Mouse (Mus musculus): ENCODE data around the gene Nip7.
A peak's percentile ranks its signal among the peaks of the same experiment; 100 is the strongest.

Gene Nip7

DNA sequence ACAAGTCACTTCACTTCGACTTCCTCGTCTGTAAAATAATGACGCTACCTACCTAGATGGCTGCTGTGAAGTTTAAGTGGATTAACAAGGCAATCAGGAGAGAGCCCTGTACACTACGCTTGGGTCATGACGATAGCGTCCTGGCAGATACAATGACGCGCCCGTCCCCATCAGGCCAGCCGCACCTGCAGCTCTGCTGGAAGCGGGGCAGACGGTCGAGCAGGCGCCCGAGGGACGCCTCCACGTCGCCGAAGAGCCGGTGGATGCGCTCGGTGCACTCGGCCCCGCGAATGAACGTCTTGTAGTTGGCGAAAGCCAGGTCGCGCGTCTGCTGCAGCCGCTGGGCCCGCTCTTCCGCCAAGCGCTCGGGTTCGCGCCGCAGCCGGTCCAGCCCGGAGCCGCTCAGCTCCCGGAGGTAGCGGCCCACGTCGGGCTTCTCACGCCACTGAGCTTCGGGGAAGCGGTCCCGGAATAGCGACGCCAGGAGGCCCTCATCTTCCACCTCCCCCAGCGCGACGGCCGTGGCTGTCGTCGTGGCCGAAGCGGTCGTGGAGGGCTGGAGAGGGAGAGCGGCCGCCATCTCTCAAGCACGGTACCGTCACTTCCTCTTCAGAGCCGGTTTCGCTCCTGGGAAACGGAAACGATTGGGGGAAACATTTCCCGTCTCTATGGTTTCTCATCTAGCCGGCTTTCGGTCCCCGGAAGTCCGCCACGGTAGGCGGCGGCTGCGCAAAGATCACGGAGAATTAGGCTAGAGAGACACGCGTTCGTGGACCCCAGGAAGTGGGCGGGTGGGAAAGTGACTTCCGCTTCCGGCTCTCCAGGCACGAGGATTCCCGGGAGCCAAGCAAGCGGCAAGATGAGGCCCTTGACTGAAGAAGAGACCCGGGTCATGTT lies at the start of gene Nip7, which contains the start of gene Cog8:
TSS of gene Nip7 (plus strand) at position 802 of the 897 bp plus-strand sequence.
TSS of gene Cog8 (minus strand) at position 614 of the 897 bp plus-strand sequence.
- Histone ChIP-seq H3K36me3 (ENCODE audit: insufficient read depth, low read length) (peaks cover 77% of the 10 kb centered on the region), H3K4me1 (replicated peaks; ENCODE audit: low read depth, low read length) (peaks cover 65% of the 10 kb centered on the region), H3K9me3 (ENCODE audit: low read length) (no peaks in the 10 kb centered on the region), H3K27me3 (ENCODE audit: insufficient read depth, low read length) (no peaks in the 10 kb centered on the region), H3K4me3 (replicated peaks; ENCODE audit: low read length) (peak within 1 kb of the TSS; percentile 100)
- TF ChIP-seq POU5F1 (IDR thresholded peaks at IDR 0.05; ENCODE audit: borderline replicate concordance, low read length): no peak
- no peak for TF ChIP-seq NANOG (IDR thresholded peaks at IDR 0.05; ENCODE audit: borderline replicate concordance, low read length)
- TF ChIP-seq CTCF (conservative IDR thresholded peaks at IDR 0.05; ENCODE audit: low read length): no peak

- Histone ChIP-seq H3K9me3 (ENCODE audit: low read length) (no peaks in the 10 kb centered on the region), H3K4me3 (replicated peaks; ENCODE audit: low read length) (no peak overlapping the region), H3K36me3 (ENCODE audit: insufficient read depth, low read length) (peaks cover 100% of the 10 kb centered on the region), H3K4me1 (replicated peaks; ENCODE audit: low read depth, low read length) (peaks cover 23% of the 10 kb centered on the region), H3K27me3 (ENCODE audit: insufficient read depth, low read length) (no peaks in the 10 kb centered on the region)
- TF ChIP-seq NANOG (IDR thresholded peaks at IDR 0.05; ENCODE audit: borderline replicate concordance, low read length) (no peak), CTCF (conservative IDR thresholded peaks at IDR 0.05; ENCODE audit: low read length) (no peak)
These were observed 48.9 kb upstream of the Nip7 start for GRCm38 (mm10) chr8:107007795-107008194.

DNA sequence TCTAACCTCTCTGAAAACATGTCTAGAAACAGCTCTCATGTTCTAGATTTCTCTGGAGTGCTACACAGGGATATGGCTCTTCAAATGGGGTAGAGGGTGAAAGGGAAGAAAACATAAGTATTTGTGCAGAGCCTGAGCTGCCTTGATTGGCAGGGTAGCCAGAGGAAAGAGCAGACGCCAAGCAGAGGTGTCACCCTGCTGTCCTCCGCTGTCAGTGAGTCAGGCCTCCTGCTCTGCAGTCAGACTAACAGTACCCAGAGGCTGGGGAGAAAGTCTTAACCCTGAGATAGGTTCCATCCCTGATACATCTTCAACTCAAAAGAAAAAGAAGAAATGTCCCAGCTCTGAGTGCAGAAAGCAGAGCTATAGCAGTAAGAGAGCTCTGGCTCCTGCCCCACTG lies 44.0 kb upstream of the Nip7 start:
- H3K9me3 ChIP-seq (ENCODE audit: low read length): no peaks in the 10 kb centered on the region

DNA sequence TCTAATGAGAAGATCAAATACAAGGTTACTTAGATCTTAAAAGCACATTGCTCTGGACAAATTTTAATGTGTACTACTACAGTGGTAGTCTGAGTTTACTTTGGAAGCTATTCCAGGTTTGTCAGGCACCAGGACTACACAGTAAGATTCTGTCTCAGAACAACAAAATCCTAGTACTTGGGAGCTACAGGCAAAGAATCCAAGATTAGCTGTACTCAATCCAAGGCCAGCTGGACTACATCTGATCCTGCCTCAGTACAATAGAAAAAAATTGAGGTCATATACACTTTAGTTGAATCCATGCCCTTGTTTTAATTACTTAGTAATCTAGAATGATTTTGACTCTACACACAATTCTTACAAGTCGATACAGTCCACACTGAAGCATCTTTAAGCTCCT lies 41.8 kb upstream of the Nip7 start:
- TF ChIP-seq CTCF (conservative IDR thresholded peaks at IDR 0.05; ENCODE audit: low read length) (no peak), POU5F1 (IDR thresholded peaks at IDR 0.05; ENCODE audit: borderline replicate concordance, low read length) (no peak), NANOG (IDR thresholded peaks at IDR 0.05; ENCODE audit: borderline replicate concordance, low read length) (no peak)
- Histone ChIP-seq H3K4me3 (replicated peaks; ENCODE audit: low read length) (no peak overlapping the region), H3K4me1 (replicated peaks; ENCODE audit: low read depth, low read length) (peaks cover 17% of the 10 kb centered on the region), H3K27me3 (ENCODE audit: insufficient read depth, low read length) (no peaks in the 10 kb centered on the region), H3K9me3 (ENCODE audit: low read length) (no peaks in the 10 kb centered on the region), H3K36me3 (ENCODE audit: insufficient read depth, low read length) (peaks cover 74% of the 10 kb centered on the region)

More for the DNA sequence above, 44.0 kb upstream of the Nip7 start:
- H3K4me3 ChIP-seq (replicated peaks; ENCODE audit: low read length): no peak overlapping the region
- peaks cover 92% of the 10 kb centered on the region for H3K36me3 ChIP-seq (ENCODE audit: insufficient read depth, low read length)
- no peaks in the 10 kb centered on the region for H3K27me3 ChIP-seq (ENCODE audit: insufficient read depth, low read length)
- peaks cover 17% of the 10 kb centered on the region for H3K4me1 ChIP-seq (replicated peaks; ENCODE audit: low read depth, low read length)
- no peak for TF ChIP-seq CTCF (conservative IDR thresholded peaks at IDR 0.05; ENCODE audit: low read length)
- no peak for TF ChIP-seq POU5F1 (IDR thresholded peaks at IDR 0.05; ENCODE audit: borderline replicate concordance, low read length)
- no peak for TF ChIP-seq NANOG (IDR thresholded peaks at IDR 0.05; ENCODE audit: borderline replicate concordance, low read length)

DNA sequence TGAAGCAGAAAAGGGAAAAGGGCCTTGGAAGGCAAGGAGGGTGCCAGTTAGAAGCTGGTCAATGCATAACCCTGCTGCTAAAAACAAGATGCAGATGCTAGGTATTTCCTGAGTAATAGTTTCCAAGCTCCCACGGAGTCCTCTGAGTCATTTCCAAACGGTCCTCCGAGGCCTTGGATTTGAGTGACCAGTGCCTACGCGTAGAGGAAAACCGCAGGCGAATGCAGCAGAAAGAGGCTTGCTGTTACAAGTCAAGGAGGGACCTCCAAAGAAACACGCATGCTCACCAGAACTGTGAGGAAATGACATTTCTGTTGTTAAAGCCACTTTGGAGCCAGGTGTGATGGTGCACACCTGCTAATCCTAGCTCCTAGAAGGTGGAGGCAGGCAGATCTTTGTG lies 33.2 kb upstream of the Nip7 start:
- Histone ChIP-seq H3K36me3 (ENCODE audit: insufficient read depth, low read length) (peaks cover 7% of the 10 kb centered on the region), H3K9me3 (ENCODE audit: low read length) (no peaks in the 10 kb centered on the region), H3K4me3 (replicated peaks; ENCODE audit: low read length) (no peak overlapping the region), H3K27me3 (ENCODE audit: insufficient read depth, low read length) (no peaks in the 10 kb centered on the region; the same call in 1 of the 2 replicates), H3K4me1 (replicated peaks; ENCODE audit: low read depth, low read length) (peaks cover 10% of the 10 kb centered on the region)
- TF ChIP-seq NANOG (IDR thresholded peaks at IDR 0.05; ENCODE audit: borderline replicate concordance, low read length) (no peak), CTCF (conservative IDR thresholded peaks at IDR 0.05; ENCODE audit: low read length) (no peak), POU5F1 (IDR thresholded peaks at IDR 0.05; ENCODE audit: borderline replicate concordance, low read length) (no peak)

GRCm38 (mm10) chr8:107029310-107029709 lies 27.4 kb upstream of the Nip7 start:
- Histone ChIP-seq H3K4me3 (replicated peaks; ENCODE audit: low read length) (no peak overlapping the region), H3K4me1 (replicated peaks; ENCODE audit: low read depth, low read length) (peaks cover 23% of the 10 kb centered on the region), H3K9me3 (ENCODE audit: low read length) (peaks cover 11% of the 10 kb centered on the region), H3K27me3 (ENCODE audit: insufficient read depth, low read length) (no peaks in the 10 kb centered on the region; the same call in 1 of the 2 replicates), H3K36me3 (ENCODE audit: insufficient read depth, low read length) (no peaks in the 10 kb centered on the region)
- no peak for TF ChIP-seq POU5F1 (IDR thresholded peaks at IDR 0.05; ENCODE audit: borderline replicate concordance, low read length)
- TF ChIP-seq CTCF (conservative IDR thresholded peaks at IDR 0.05; ENCODE audit: low read length): no peak
- no peak for TF ChIP-seq NANOG (IDR thresholded peaks at IDR 0.05; ENCODE audit: borderline replicate concordance, low read length)

GRCm38 (mm10) chr8:107030058-107030457 lies 26.6 kb upstream of the Nip7 start:
- no peaks in the 10 kb centered on the region for H3K36me3 ChIP-seq (ENCODE audit: insufficient read depth, low read length)
- no peak overlapping the region for H3K4me3 ChIP-seq (replicated peaks; ENCODE audit: low read length)
- no peak for TF ChIP-seq CTCF (conservative IDR thresholded peaks at IDR 0.05; ENCODE audit: low read length)
- no peak for TF ChIP-seq NANOG (IDR thresholded peaks at IDR 0.05; ENCODE audit: borderline replicate concordance, low read length)
- no peak for TF ChIP-seq POU5F1 (IDR thresholded peaks at IDR 0.05; ENCODE audit: borderline replicate concordance, low read length)
- no peaks in the 10 kb centered on the region for H3K27me3 ChIP-seq (ENCODE audit: insufficient read depth, low read length)
- peaks cover 28% of the 10 kb centered on the region for H3K4me1 ChIP-seq (replicated peaks; ENCODE audit: low read depth, low read length)
- H3K9me3 ChIP-seq (ENCODE audit: low read length): peaks cover 11% of the 10 kb centered on the region

DNA sequence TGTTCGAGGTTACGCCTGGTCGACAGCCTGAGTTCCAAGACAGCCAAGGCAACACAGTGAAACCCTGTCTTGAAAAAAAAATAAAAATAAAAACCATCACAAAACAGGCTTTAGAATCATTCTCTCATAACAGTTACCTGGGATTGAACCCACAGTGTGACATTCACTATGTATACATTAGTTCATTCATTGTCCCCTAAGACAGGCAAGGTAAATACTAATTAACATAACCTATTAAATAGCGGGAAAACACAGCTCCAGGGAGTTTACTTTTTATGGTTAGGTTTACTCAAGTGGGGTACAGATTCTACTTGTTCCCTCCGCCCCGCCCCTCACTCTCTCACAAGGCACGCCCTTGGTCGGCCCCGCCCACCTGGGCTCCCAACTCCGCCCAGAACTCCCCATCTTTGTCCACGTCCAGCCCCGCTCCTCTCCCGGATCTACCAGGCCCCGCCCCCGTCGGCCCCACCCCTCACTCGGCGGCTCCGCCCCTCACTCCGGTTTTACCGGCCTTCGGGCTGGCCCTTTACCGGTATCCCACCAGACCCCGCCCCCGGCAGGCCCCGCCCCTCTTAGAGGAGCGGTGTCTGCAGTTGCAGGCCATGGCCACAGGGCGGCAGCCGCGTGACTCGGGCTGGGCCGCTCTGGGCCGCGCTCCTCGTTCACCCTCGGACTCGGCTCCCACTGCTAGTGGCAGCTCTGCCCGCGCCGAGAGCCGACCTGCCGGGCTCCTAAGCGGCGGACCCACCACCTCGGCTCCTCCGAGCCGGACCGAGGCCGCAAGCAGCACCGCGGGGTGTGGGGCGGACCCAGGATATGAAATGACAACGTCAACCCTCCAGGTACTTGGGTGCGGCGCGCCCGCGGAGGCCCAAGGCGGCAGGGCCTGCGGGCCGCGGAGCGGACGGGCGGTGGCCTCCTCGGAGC lies 25.8 kb upstream of the Nip7 start, which contains the start of gene Vps4a:
TSS of gene Vps4a (plus strand) at position 573 of the 927 bp plus-strand sequence.
- TF ChIP-seq NANOG (IDR thresholded peaks at IDR 0.05; ENCODE audit: borderline replicate concordance, low read length): no peak
- TF ChIP-seq POU5F1 (IDR thresholded peaks at IDR 0.05; ENCODE audit: borderline replicate concordance, low read length): no peak
- TF ChIP-seq CTCF (conservative IDR thresholded peaks at IDR 0.05; ENCODE audit: low read length): no peak
- no peaks in the 10 kb centered on the region for H3K27me3 ChIP-seq (ENCODE audit: insufficient read depth, low read length)
- H3K9me3 ChIP-seq (ENCODE audit: low read length): peaks cover 11% of the 10 kb centered on the region
- H3K4me3 ChIP-seq (replicated peaks; ENCODE audit: low read length): peak within 1 kb of the TSS; percentile 94
- H3K4me1 ChIP-seq (replicated peaks; ENCODE audit: low read depth, low read length): peaks cover 28% of the 10 kb centered on the region
- H3K36me3 ChIP-seq (ENCODE audit: insufficient read depth, low read length): no peaks in the 10 kb centered on the region

Measured in E14TG2a.4 (cell line).